Comparison of ENCODE assay signal across 8 mouse cellular contexts in genomic region chr9:123924589-123925066, GRCm38 (mm10). TPM values are rescaled to one million over a fixed set of nuclear protein-coding genes. Genes with fewer than 3 reads are reported as not detected.
DNase-seq lines count a peak whose midpoint lies in the region; ATAC-seq and TF ChIP-seq lines count a peak whose summit lies in the region.

No protein-coding gene starts in this region.

- peaks cover 54% of the 10 kb centered on the region for H3K4me1 ChIP-seq in erythroblast, embryonic 14.5 days (ENCODE audit: control insufficient read depth)
- H3K4me1 ChIP-seq in heart, embryonic 12.5 days (replicated peaks): peaks cover 13% of the 10 kb centered on the region
- H3K4me1 ChIP-seq in kidney, postnatal 0 days (replicated peaks; ENCODE audit: insufficient read depth, low read length): no peaks in the 10 kb centered on the region; the same call in 1 of the 2 replicates
- peaks cover 56% of the 10 kb centered on the region for H3K4me1 ChIP-seq in liver, embryonic 13.5 days (replicated peaks)
- H3K4me1 ChIP-seq in stomach, embryonic 14.5 days (ENCODE audit: control insufficient read depth, insufficient read depth, low read length): no peaks in the 10 kb centered on the region

- H3K4me3 ChIP-seq in erythroblast, embryonic 14.5 days (replicated peaks): peak overlapping the region; percentile 75
- peak overlapping the region; percentile 68 for H3K4me3 ChIP-seq in heart, embryonic 12.5 days
- H3K4me3 ChIP-seq in kidney, postnatal 0 days (replicated peaks; ENCODE audit: low read depth, low read length): peak overlapping the region; percentile 53
- peak overlapping the region; percentile 68 for H3K4me3 ChIP-seq in liver, embryonic 13.5 days (replicated peaks)
- peak overlapping the region; percentile 54 for H3K4me3 ChIP-seq in stomach, embryonic 14.5 days (ENCODE audit: low read depth, low read length)

- peak; percentile 95 to 96 for DNase-seq in B cell, adult 2 months
- DNase-seq in brain, adult 2 months (ENCODE audit: low read depth, low spot score): peak; percentile 92
- peak; percentile 94 for DNase-seq in kidney, postnatal 0 days (ENCODE audit: low spot score)
- peak; percentile 82 for DNase-seq in liver, embryonic 13.5 days
- DNase-seq in natural killer cell, adult 2 months (ENCODE audit: low spot score in 2 of 2): peak; percentile 93 to 96

- peak; percentile 93 for ATAC-seq in heart, embryonic 12.5 days (ENCODE audit: insufficient number of reproducible peaks, low FRiP score)
- peak; percentile 85 for ATAC-seq in kidney, postnatal 0 days (replicated peaks; ENCODE audit: low FRiP score, low read depth)
- peak; percentile 83 for ATAC-seq in liver, embryonic 13.5 days (ENCODE audit: low read depth)
- peak; percentile 89 for ATAC-seq in stomach, embryonic 14.5 days (ENCODE audit: insufficient number of reproducible peaks, insufficient read depth, low FRiP score, low read depth)

- peak overlapping the region; percentile 90 for H3K27ac ChIP-seq in heart, embryonic 12.5 days (ENCODE audit: poor library complexity, severe bottlenecking)
- H3K27ac ChIP-seq in kidney, postnatal 0 days: peak overlapping the region; percentile 90
- H3K27ac ChIP-seq in liver, embryonic 13.5 days: peak overlapping the region; percentile 96
- peak overlapping the region; percentile 86 for H3K27ac ChIP-seq in stomach, embryonic 14.5 days (ENCODE audit: low read length)

- H3K27me3 ChIP-seq in erythroblast, embryonic 14.5 days (ENCODE audit: control insufficient read depth): no peaks in the 10 kb centered on the region
- H3K27me3 ChIP-seq in heart, embryonic 12.5 days (replicated peaks): no peaks in the 10 kb centered on the region
- no peaks in the 10 kb centered on the region for H3K27me3 ChIP-seq in kidney, postnatal 0 days (ENCODE audit: insufficient read depth, low read length)
- H3K27me3 ChIP-seq in liver, embryonic 13.5 days: no peaks in the 10 kb centered on the region
- no peaks in the 10 kb centered on the region for H3K27me3 ChIP-seq in stomach, embryonic 14.5 days (ENCODE audit: control insufficient read depth, insufficient read depth, low read length)

- WGBS in heart, embryonic 12.5 days: under 1% methylated on average over 35 of the region's 49 CpGs
- WGBS in kidney, postnatal 0 days: under 1% methylated on average over 39 of the region's 49 CpGs
- WGBS in liver, embryonic 13.5 days (ENCODE audit: insufficient replicate concordance): under 1% methylated on average over 36 of the region's 49 CpGs
- WGBS in stomach, embryonic 14.5 days: under 1% methylated on average over 39 of the region's 49 CpGs

- no peaks in the 10 kb centered on the region for H3K36me3 ChIP-seq in erythroblast, embryonic 14.5 days (ENCODE audit: control insufficient read depth)
- H3K36me3 ChIP-seq in heart, embryonic 12.5 days: no peaks in the 10 kb centered on the region
- no peaks in the 10 kb centered on the region for H3K36me3 ChIP-seq in kidney, postnatal 0 days (ENCODE audit: insufficient read depth, low read length)
- H3K36me3 ChIP-seq in liver, embryonic 13.5 days: no peaks in the 10 kb centered on the region
- H3K36me3 ChIP-seq in stomach, embryonic 14.5 days (ENCODE audit: control insufficient read depth, insufficient read depth, low read length): no peaks in the 10 kb centered on the region

- H3K9me3 ChIP-seq in erythroblast, embryonic 14.5 days (ENCODE audit: control insufficient read depth, low read length): 0 out of 2 replicates have a peak, but pooled peaks cover 2% of the 10 kb centered on the region
- 0 out of 2 replicates have a peak, but pooled peaks cover 3% of the 10 kb centered on the region for H3K9me3 ChIP-seq in heart, embryonic 12.5 days (replicated peaks)
- no peaks in the 10 kb centered on the region for H3K9me3 ChIP-seq in kidney, postnatal 0 days (replicated peaks; ENCODE audit: low read length)
- peaks cover 3% of the 10 kb centered on the region; the same call in 1 of the 2 replicates for H3K9me3 ChIP-seq in liver, embryonic 13.5 days (replicated peaks)
- no peaks in the 10 kb centered on the region for H3K9me3 ChIP-seq in stomach, embryonic 14.5 days (ENCODE audit: control insufficient read depth, low read depth, low read length)

- H3K4me2 ChIP-seq in heart, embryonic 12.5 days: peak overlapping the region; percentile 90
- H3K4me2 ChIP-seq in kidney, postnatal 0 days (ENCODE audit: low read length): peak overlapping the region; percentile 86
- H3K4me2 ChIP-seq in liver, embryonic 13.5 days: peak overlapping the region; percentile 95
- H3K4me2 ChIP-seq in stomach, embryonic 14.5 days (replicated peaks; ENCODE audit: low read depth, low read length): peak overlapping the region; percentile 60

- peak overlapping the region; percentile 75 for H3K9ac ChIP-seq in heart, embryonic 12.5 days
- H3K9ac ChIP-seq in kidney, postnatal 0 days (ENCODE audit: low read depth, low read length): peak overlapping the region; percentile 71
- H3K9ac ChIP-seq in liver, embryonic 13.5 days: peak overlapping the region; percentile 79
- peak overlapping the region; percentile 38 for H3K9ac ChIP-seq in stomach, embryonic 14.5 days (replicated peaks; ENCODE audit: low read depth, low read length)

- TF ChIP-seq CTCF in kidney, postnatal 0 days (IDR thresholded peaks at IDR 0.05; ENCODE audit: low read depth): no peak

RNA-seq across cellular contexts. Expression of gene Ccr1, which starts 43.9 kb away (rescaled TPM):
- polyA plus RNA-seq in erythroblast, embryonic 14.5 days (2012): not detected in 2 replicates
- polyA plus RNA-seq in heart, embryonic 12.5 days (2016; fragmentation: Nextera tagmentation; extraction: Ambion mirVana): 0.50 and 0.98 TPM in 2 replicates
- 2.8 and 3.0 TPM in 2 replicates for polyA plus RNA-seq in kidney, postnatal 0 days (2015; fragmentation: Nextera tagmentation; extraction: Ambion mirVana)
- 1.7 and 1.9 TPM in 2 replicates for polyA plus RNA-seq in liver, embryonic 13.5 days (2015; fragmentation: Nextera tagmentation; extraction: Ambion mirVana)
- polyA plus RNA-seq in stomach, embryonic 14.5 days (2014; fragmentation: Nextera tagmentation; extraction: Ambion mirVana): 4.1 and 5.3 TPM in 2 replicates

RNA-seq across cellular contexts. Expression of gene Ccr1l1, which starts 53.6 kb away (rescaled TPM):
- not detected in 2 replicates for polyA plus RNA-seq in erythroblast, embryonic 14.5 days (2012)
- polyA plus RNA-seq in heart, embryonic 12.5 days (2016; fragmentation: Nextera tagmentation; extraction: Ambion mirVana): not detected in 2 replicates
- polyA plus RNA-seq in kidney, postnatal 0 days (2015; fragmentation: Nextera tagmentation; extraction: Ambion mirVana): not detected in 2 replicates
- polyA plus RNA-seq in liver, embryonic 13.5 days (2015; fragmentation: Nextera tagmentation; extraction: Ambion mirVana): not detected in 2 replicates
- polyA plus RNA-seq in stomach, embryonic 14.5 days (2014; fragmentation: Nextera tagmentation; extraction: Ambion mirVana): not detected in 2 replicates

Comparison
In these comparisons a context has a peak if more than half of its experiments do, and no peak if none do; other contexts are left out.
1. Peak in every context shown above with its lines: DNase-seq, ATAC-seq, H3K4me3 ChIP-seq and H3K27ac ChIP-seq.